Mouse (Mus musculus): ENCODE measurements at regions not wholly inside any gene's neighbourhood (a gene's known extent, or its start where the extent isn't known, plus 50 kb on each side); places are given as distances from the start of the nearest gene placed in this dataset.

DNA sequence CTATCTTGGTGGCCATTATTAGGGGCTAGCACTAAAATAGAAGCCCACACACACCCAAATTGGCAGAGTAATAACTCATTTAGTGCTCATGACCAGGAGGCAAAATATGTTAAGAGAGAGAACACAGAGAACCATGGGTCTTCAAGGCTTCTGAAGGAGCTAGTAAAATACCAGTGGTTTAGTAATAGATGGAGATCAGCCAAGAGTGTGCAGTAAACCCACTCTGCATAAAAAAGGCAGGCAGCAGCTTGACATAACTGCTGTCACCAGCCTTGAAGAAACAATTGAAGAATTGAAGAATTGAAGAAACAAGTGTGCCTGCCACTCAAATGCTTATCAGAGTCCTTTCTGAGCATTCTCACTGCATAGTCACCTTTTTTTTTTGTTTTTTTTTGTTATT is 227.9 kb downstream of the Csl start:
- no peak for DNase-seq (ENCODE audit: low read depth)

- no peak for DNase-seq (ENCODE audit: low read depth)
Observed at GRCm38 (mm10) chr10:99531992-99532391, 227.5 kb downstream of the Csl start.

GRCm38 (mm10) chr10:99532697-99533119 is 226.8 kb downstream of the Csl start:
- no peak for DNase-seq (ENCODE audit: low read depth)

GRCm38 (mm10) chr10:99533468-99533867 is 226.0 kb downstream of the Csl start:
- DNase-seq (ENCODE audit: low read depth): no peak

DNA sequence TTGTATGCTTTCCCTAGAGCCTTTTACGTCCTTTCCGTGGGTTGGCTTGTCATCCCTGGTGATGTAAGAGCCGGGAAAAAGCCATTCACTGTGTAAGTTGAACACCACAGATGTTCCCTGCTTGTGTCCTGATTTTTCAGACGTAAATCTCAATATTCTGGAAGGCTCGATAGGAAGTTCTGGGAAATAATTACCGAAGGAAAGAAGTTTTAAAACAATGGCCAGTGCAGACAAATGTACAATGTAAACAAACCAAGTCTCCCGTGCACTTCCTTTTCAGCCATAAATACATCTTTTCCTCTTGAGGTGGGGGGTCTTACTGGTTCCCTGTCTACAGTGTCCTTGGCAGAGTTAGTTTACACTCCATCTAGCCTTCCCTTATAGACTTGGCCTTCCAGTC is 225.2 kb downstream of the Csl start:
- DNase-seq (ENCODE audit: low read depth): no peak

DNA sequence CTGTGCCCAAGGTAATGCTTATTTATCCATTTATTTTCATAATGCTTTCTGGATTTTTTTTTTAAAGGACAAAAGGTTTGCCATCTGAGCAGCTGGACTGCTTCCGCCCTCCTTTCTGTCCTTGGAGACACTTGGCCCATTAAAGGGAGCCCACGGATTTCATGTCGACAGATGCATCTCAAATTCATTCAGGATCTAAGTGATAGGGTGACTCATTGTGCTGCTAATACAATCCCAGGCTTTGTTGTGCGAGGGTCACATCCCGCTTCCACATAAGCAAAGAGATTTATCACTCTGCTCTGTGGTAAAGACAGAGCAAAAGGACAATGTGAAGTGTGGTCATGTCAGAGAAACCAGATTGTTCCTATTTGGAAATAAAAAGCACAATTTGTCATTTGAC is 220.8 kb downstream of the Csl start:
- no peak for DNase-seq (ENCODE audit: low read depth)

DNA sequence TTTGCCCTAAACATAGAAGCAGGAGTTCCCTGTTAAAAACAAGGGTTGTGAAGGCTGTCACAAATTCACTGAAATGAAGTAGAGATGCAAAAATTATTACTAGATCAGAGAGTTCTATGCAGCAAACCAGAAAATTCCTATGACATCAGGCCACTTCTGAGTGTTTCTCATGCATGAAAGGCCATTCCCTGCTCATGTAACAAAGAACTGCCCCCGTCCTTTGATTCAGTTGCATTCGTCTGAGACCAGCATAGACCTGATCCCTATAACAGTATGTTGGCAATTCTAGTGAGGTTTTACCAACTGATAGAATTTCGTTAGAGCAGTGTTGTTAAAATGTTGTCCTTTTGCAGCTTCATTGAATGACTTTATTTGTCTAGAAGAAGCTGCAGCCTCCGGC is 207.1 kb downstream of the Csl start:
- DNase-seq (ENCODE audit: low read depth): no peak

- DNase-seq (ENCODE audit: low read depth): no peak
Observed at GRCm38 (mm10) chr10:99552836-99553540, 206.5 kb downstream of the Csl start.

DNA sequence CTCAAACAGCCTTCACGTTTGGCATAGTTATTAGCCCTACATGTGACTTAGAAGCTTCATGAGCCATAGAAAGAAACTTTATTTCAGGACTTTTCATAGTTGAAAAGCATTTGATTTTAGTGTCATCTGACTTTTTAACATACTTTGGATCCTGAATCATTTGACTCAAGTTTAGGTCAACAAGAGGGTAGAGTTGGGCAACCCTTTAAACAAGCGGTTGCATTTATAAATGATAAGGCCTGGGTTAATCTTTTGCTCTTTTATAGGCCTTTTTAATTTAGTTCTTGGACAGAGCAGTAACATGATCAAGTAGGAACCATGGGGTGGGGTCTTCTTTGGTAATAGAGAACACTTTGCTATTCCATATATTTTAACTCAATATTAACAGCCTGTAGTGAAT is 204.4 kb downstream of the Csl start:
- no peak for DNase-seq (ENCODE audit: low read depth)

GRCm38 (mm10) chr10:99555658-99556352 is 203.7 kb downstream of the Csl start:
- DNase-seq (ENCODE audit: low read depth): no peak

GRCm38 (mm10) chr10:99556353-99557036 is 203.0 kb downstream of the Csl start:
- no peak for DNase-seq (ENCODE audit: low read depth)

- DNase-seq (ENCODE audit: low read depth): no peak
Observed at GRCm38 (mm10) chr10:99558656-99559055, 200.8 kb downstream of the Csl start.

DNA sequence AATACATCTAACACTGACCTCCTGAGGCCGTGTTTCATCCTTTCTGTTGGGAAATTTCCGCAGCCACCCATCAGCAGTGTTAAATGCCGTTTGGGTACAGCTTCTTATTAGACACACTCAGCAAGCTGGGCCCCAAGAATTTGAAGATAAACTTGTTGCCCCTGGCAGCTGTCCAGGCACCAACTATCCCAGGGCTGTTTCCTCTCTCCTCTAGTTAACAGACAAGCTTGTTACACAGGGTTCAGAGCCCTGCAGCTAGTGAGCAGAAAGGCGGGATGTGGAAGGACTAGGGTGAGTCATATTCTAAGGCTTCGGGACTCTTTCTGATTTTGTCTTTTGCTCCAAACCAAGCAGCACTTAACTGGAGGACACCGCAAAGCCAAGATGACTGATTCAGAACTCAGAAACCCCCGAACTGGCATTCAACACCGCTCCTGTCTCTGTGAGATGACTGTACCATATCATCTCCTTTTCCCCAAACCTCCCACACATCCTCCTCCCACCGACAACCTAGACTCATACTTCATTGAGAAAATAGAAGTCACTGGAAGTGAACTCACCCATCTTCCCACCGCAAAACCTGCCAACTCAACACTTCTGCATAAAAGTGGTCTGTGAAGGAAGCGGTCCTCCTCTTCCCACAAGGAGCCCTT is 198.2 kb downstream of the Csl start:
- DNase-seq (ENCODE audit: low read depth): peak; percentile 22

DNA sequence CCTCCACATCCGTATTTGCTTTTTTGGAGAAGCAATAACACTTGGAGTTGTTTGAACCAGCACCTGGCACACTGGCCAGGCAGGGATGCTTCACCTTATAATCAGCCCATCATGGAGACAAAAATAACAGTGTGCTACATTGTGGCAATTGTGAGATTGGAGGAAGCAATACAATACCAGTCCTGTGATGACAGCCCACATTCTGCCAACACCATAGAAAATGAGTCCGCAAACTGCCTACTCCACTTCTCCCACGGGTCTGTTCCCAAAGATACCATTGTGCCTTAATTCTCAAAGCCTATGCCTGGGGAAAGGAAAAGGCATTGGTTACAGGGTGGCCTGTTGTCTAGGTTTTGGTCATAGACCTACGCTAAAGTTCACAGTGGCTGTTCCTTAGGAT is 194.9 kb downstream of the Csl start:
- DNase-seq (ENCODE audit: low read depth): no peak

- no peak for DNase-seq (ENCODE audit: low read depth)
Observed at GRCm38 (mm10) chr10:99568424-99568823, 191.0 kb downstream of the Csl start.

DNA sequence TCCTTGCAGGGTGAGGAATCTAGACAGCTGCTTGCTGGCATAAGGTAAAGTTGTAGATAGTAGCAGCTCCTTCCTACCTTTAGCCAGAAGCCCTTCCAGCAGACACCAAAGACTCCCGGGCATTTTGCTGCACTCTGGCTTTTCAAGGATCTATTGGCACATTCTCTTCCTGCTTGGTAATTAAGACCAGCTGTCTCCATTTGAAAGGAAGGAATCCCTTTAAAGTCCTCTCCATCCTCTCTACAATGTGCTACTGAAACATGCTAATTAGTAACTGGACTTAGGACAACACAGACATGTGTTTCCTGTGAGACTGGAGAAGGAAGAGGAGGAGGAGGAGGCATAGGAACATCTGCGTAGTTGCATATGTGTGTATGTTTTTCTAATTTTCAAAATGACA is 189.3 kb downstream of the Csl start:
- no peak for DNase-seq (ENCODE audit: low read depth)

DNA sequence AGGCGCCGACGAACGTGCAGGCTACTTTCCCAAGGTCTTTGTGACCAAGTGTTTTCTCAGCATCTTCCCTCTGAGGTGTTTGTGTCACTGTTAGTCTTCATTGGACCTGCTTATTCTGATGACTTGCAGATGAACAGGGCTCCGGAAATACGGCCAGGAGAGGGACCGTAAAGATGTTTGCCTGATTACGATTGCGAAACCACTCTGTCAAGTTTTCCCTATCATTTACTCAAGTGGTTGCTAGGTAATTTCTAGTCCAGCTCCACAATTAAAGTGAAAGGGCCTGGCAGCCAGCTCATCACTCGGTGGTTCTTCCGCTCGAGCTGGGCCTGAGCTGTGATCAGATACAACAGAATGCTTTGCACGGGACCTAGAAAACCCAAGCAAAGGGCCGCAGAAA is 185.5 kb downstream of the Csl start:
- no peak for DNase-seq (ENCODE audit: low read depth)

- DNase-seq (ENCODE audit: low read depth): no peak
Observed at GRCm38 (mm10) chr10:99575294-99575693, 184.2 kb downstream of the Csl start.

GRCm38 (mm10) chr10:99576301-99576700 is 183.2 kb downstream of the Csl start:
- DNase-seq (ENCODE audit: low read depth): no peak

DNA sequence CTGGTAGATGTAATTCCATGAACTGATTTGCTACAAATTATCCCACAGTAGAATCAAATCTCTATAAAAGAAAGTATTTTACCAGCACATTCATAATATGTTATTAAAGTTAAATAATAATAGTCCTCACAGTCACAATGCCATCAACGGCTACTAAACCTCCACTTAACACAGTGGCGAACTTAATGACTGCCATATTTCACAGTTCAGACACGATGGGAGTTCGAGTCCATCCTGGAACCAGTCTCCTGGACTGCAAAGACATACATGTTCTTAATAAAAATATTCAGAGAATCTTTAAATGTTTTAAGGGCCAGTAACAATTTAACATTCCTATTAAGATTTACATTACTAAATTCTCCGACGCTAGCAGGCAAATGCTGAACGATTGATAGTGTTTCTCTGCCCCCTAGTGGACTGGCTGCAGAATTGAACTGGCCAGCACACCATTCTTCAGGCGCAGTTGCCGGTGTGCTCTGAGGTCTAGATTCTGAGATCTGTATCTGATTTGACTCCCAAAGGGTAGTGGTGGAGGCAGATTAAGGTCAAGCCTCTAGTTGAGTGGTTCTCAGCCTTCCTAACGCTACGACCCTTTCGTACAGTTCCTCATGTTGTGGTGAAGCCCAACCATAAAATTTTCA is 182.3 kb downstream of the Csl start:
- peak; percentile 79 for DNase-seq (ENCODE audit: low read depth)

DNA sequence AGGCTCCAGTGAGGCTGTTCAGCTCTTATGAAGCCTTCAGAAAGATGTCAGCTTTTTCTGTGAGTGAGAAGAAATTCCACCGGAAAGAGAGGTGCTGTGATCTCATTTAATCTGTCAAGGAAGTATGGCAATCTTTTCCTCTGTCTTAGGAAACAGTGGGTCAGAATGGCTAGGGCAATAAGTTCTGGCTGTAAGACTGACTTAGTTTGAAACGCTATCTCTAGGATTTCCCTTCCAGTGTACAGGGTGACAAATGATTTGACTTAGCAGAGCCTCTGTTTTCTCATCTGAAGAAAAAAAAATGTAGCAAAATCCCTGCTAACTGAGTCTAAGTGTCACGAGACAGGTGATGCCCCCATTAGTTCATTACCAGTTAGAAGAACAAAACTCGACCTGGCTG is 181.1 kb downstream of the Csl start:
- no peak for DNase-seq (ENCODE audit: low read depth)

DNA sequence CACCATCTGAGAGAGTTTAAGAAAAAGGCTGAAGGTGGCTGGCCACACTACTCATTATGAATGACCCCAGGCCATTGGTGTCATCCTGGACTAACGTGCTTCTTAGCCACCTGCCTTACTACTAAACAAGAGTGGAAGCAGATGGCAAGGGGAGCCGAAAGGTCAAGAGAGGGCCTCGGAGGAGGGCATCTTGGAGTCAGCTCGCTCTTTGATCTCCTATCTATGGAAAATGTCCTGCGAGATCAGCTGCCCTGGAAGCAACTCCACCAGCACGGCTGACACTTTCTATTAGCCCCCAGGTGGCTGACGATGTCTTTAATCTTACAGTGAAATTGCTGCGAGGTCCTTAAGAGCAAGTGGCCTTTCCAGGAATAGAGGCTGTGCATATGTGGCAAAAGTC is 179.3 kb downstream of the Csl start:
- DNase-seq (ENCODE audit: low read depth): no peak

Measured in induced T-regulatory cell, adult 2 months (primary cell).